Mouse (Mus musculus) MEL (cell line): ENCODE results near the gene Scn3b. TPM values are rescaled to one million over a fixed set of nuclear protein-coding genes. Genes with fewer than 3 reads are reported as not detected.

ENCODE experiments used
- DNase-seq: peaks from one replicate; pipeline ENCODE4 v3.0.0; 2011; ENCODE audit warnings: low read depth, low spot score
- H3K27ac ChIP-seq: 2 replicates; pipeline ENCODE4 v1.5.1; 2012; ENCODE audit warnings: low read depth, mild to moderate bottlenecking, control low read depth, low read length, moderate library complexity; ENCODE audit not compliant: control insufficient read depth
- H3K27me3 ChIP-seq, 2 experiments: fragments of 150-350 bp in 1 of 2; sonication (generic) in 1 of 2; 2 replicates each; pipeline ENCODE4 v1.6.1; 2012; ENCODE audit warnings: low read length in 2 of 2, mild to moderate bottlenecking in 2 of 2, improper control_type of control experiment in 1 of 2, moderate library complexity in 1 of 2; ENCODE audit not compliant: insufficient read depth in 2 of 2, control insufficient read depth in 1 of 2
- H3K36me3 ChIP-seq, 2 experiments: 2 replicates each; pipeline ENCODE4 v1.6.1; 2012 to 2014; ENCODE audit warnings: low read length in 2 of 2, improper control_type of control experiment in 1 of 2, inconsistent platforms in 1 of 2, mild to moderate bottlenecking in 1 of 2; ENCODE audit not compliant: insufficient read depth in 2 of 2, control insufficient read depth in 1 of 2
- H3K4me1 ChIP-seq, 2 experiments: fragments of 150-350 bp in 1 of 2; sonication (generic) in 1 of 2; 2 replicates each; pipeline ENCODE4 v1.6.1; 2012; ENCODE audit warnings: low read length in 2 of 2, improper control_type of control experiment in 1 of 2, mild to moderate bottlenecking in 1 of 2; ENCODE audit not compliant: insufficient read depth in 2 of 2, control insufficient read depth in 1 of 2
- H3K4me3 ChIP-seq, 2 experiments: fragments of 150-350 bp in 1 of 2; sonication (generic) in 1 of 2; 2 replicates each; pipeline ENCODE4 v1.5.1; 2012; ENCODE audit warnings: low read depth in 2 of 2, low read length in 2 of 2, mild to moderate bottlenecking in 2 of 2, moderate library complexity in 2 of 2, control low read depth in 1 of 2, improper control_type of control experiment in 1 of 2; ENCODE audit not compliant: control insufficient read depth in 1 of 2, insufficient read depth in 1 of 2
- H3K79me2 ChIP-seq: 2 replicates; pipeline ENCODE4 v1.6.1; 2012; ENCODE audit warnings: mild to moderate bottlenecking, low read length, moderate library complexity; ENCODE audit not compliant: control insufficient read depth, poor library complexity, insufficient read depth
- H3K9ac ChIP-seq: 2 replicates; pipeline ENCODE4 v1.6.1; 2012; ENCODE audit warnings: low read depth, mild to moderate bottlenecking, control low read depth, low read length, moderate library complexity; ENCODE audit not compliant: control insufficient read depth, poor library complexity, severe bottlenecking
- H3K9me3 ChIP-seq: fragments of 150-350 bp; sonication (generic); replicated peaks from 2 replicates; pipeline ENCODE4 v1.6.1; 2012; ENCODE audit warnings: mild to moderate bottlenecking, low read length, improper control_type of control experiment, moderate library complexity; ENCODE audit not compliant: insufficient read depth
- CHD1 ChIP-seq: IDR thresholded peaks from 2 replicates; pipeline ENCODE4 v1.6.1; 2012; ENCODE audit warnings: low read depth, mild to moderate bottlenecking, inconsistent platforms, low read length, improper control_type of control experiment
- CHD2 ChIP-seq: IDR thresholded peaks from 2 replicates; pipeline ENCODE4 v1.6.1; 2011; ENCODE audit warnings: low read length, improper control_type of control experiment
- CTCF ChIP-seq, 3 experiments: IDR thresholded peaks in 2 of 3; conservative IDR thresholded peaks in 1 of 3; 2 replicates each; pipeline ENCODE4 v1.5.1; 2011 to 2012; ENCODE audit warnings: low read length in 3 of 3, low read depth in 2 of 3, mild to moderate bottlenecking in 2 of 3, improper control_type of control experiment in 1 of 3, inconsistent platforms in 1 of 3, mixed read lengths in 1 of 3, moderate library complexity in 1 of 3; ENCODE audit not compliant: control insufficient read depth in 1 of 3, insufficient read depth in 1 of 3, poor library complexity in 1 of 3, severe bottlenecking in 1 of 3
- ELF1 ChIP-seq: IDR thresholded peaks from 2 replicates; pipeline ENCODE4 v1.6.1; 2014; ENCODE audit warnings: low read depth, mild to moderate bottlenecking, inconsistent platforms, low read length, improper control_type of control experiment, moderate library complexity
- EP300 ChIP-seq, 2 experiments: IDR thresholded peaks; 2 replicates each; pipeline ENCODE4 v1.6.1; 2011; ENCODE audit warnings: improper control_type of control experiment in 2 of 2, low read length in 2 of 2, low read depth in 1 of 2, mild to moderate bottlenecking in 1 of 2
- ETS1 ChIP-seq: IDR thresholded peaks from 2 replicates; pipeline ENCODE4 v1.6.1; 2012; ENCODE audit warnings: low read depth, mild to moderate bottlenecking, inconsistent platforms, low read length, improper control_type of control experiment, moderate library complexity
- GABPA ChIP-seq: IDR thresholded peaks from 2 replicates; pipeline ENCODE4 v1.6.1; 2012; ENCODE audit warnings: low read depth, mild to moderate bottlenecking, inconsistent platforms, low read length, improper control_type of control experiment, moderate library complexity
- GATA1 ChIP-seq: IDR thresholded peaks from 2 replicates; pipeline ENCODE4 v1.6.1; 2011; ENCODE audit warnings: low read depth, low read length, improper control_type of control experiment
- MEF2A ChIP-seq: IDR thresholded peaks from 2 replicates; pipeline ENCODE4 v1.6.1; 2014; ENCODE audit warnings: low read depth, mild to moderate bottlenecking, inconsistent platforms, low read length, improper control_type of control experiment; ENCODE audit not compliant: poor library complexity, insufficient replicate concordance, severe bottlenecking; ENCODE audit errors: extremely low read depth
- MXI1 ChIP-seq: IDR thresholded peaks from 2 replicates; pipeline ENCODE4 v1.6.1; 2011; ENCODE audit warnings: mild to moderate bottlenecking, low read depth, low read length, improper control_type of control experiment
- MYB ChIP-seq: IDR thresholded peaks from 2 replicates; pipeline ENCODE4 v1.6.1; 2011; ENCODE audit warnings: mild to moderate bottlenecking, low read depth, low read length, improper control_type of control experiment
- NELFE ChIP-seq: IDR thresholded peaks from 2 replicates; pipeline ENCODE4 v1.6.1; 2011; ENCODE audit warnings: low read depth, low read length, improper control_type of control experiment
- NRF1 ChIP-seq: IDR thresholded peaks from 2 replicates; pipeline ENCODE4 v1.6.1; 2014; ENCODE audit warnings: low read depth, mild to moderate bottlenecking, inconsistent platforms, low read length, improper control_type of control experiment, moderate library complexity; ENCODE audit not compliant: poor library complexity, insufficient read depth, severe bottlenecking
- POLR2AphosphoS2 ChIP-seq: IDR thresholded peaks from 2 replicates; pipeline ENCODE4 v1.6.1; 2011; ENCODE audit warnings: low read length, improper control_type of control experiment
- RCOR1 ChIP-seq: IDR thresholded peaks from 2 replicates; pipeline ENCODE4 v1.6.1; 2012; ENCODE audit warnings: low read depth, mild to moderate bottlenecking, inconsistent platforms, low read length, improper control_type of control experiment
- TAL1 ChIP-seq: IDR thresholded peaks from 2 replicates; pipeline ENCODE4 v1.6.1; 2012; ENCODE audit warnings: mild to moderate bottlenecking, inconsistent platforms, low read length, moderate library complexity, mixed read lengths
- TCF12 ChIP-seq: IDR thresholded peaks from 2 replicates; pipeline ENCODE4 v1.6.1; 2014; ENCODE audit warnings: low read depth, mild to moderate bottlenecking, inconsistent platforms, low read length, improper control_type of control experiment, moderate library complexity
- USF1 ChIP-seq: IDR thresholded peaks from 2 replicates; pipeline ENCODE4 v1.6.1; 2014; ENCODE audit warnings: low read depth, mild to moderate bottlenecking, inconsistent platforms, low read length, improper control_type of control experiment, moderate library complexity
- ZMIZ1 ChIP-seq: IDR thresholded peaks from 2 replicates; pipeline ENCODE4 v1.6.1; 2012; ENCODE audit warnings: low read depth, mild to moderate bottlenecking, inconsistent platforms, low read length, improper control_type of control experiment, moderate library complexity
- ZNF384 ChIP-seq: IDR thresholded peaks from 2 replicates; pipeline ENCODE4 v1.6.1; 2012; ENCODE audit warnings: low read depth, mild to moderate bottlenecking, inconsistent platforms, low read length, improper control_type of control experiment
- polyA plus RNA-seq, 2 experiments: library from polyadenylated mRNA; stranded (reverse) in 1 of 2; unstranded in 1 of 2; fragments of >175 nt in 1 of 2; fragments of >200 nt in 1 of 2; gene quantifications; 2 replicates each; pipeline versions ENCODE4 v1.2.1 to v1.2.4; 2012; ENCODE audit warnings: low replicate concordance in 2 of 2, low read depth in 1 of 2; ENCODE audit not compliant: insufficient read length in 2 of 2, insufficient read depth in 1 of 2, missing spikeins in 1 of 2
- total RNA-seq: library from RNA; depleted of rRNA; stranded (reverse); fragments of 300-350 nt; gene quantifications from 2 replicates; pipeline ENCODE4 v1.2.3, GENCODE M21; 2012

Scn3b gene
- total and polyA plus RNA-seq, 3 experiments, result not detected

- H3K36me3 ChIP-seq, result no peaks in the 10 kb centered on the region
- no peak overlapping the region for H3K4me3 ChIP-seq
These were observed 54.8 kb downstream of the Scn3b start for GRCm38 (mm10) chr9:40323773-40324172.

GRCm38 (mm10) chr9:40324232-40324792, 55.3 kb downstream of the Scn3b start:
- Histone ChIP-seq H3K9ac (no peak overlapping the region), H3K4me3 (no peak overlapping the region)
- no peak for DNase-seq

More at GRCm38 (mm10) chr9:40323773-40324172, 54.8 kb downstream of the Scn3b start:
- H3K27me3 ChIP-seq, result no peaks in the 10 kb centered on the region
- TF ChIP-seq ETS1, result no peak
- no peak for TF ChIP-seq TCF12
- TF ChIP-seq RCOR1, result no peak
- TF ChIP-seq USF1, result no peak
- TF ChIP-seq CTCF (IDR thresholded peaks at IDR 0.05 in 2 of 3, conservative IDR thresholded peaks at IDR 0.05 in 1 of 3; ENCODE audit: control insufficient read depth in 1 of 3, insufficient read depth in 1 of 3, low read depth in 2 of 3, low read length in 3 of 3, poor library complexity in 1 of 3, severe bottlenecking in 1 of 3), result no peak
- TF ChIP-seq MEF2A, result no peak
- no peak for TF ChIP-seq POLR2AphosphoS2
- TF ChIP-seq ZMIZ1, result no peak
- TF ChIP-seq CHD2, result no peak
- no peak for TF ChIP-seq EP300 (IDR thresholded peaks at IDR 0.05; ENCODE audit: low read depth in 1 of 2, low read length in 2 of 2)
- no peak for TF ChIP-seq ZNF384
- no peak for TF ChIP-seq MYB
- TF ChIP-seq CHD1, result no peak
- TF ChIP-seq GABPA, result no peak
- no peak for TF ChIP-seq NELFE
- no peak for TF ChIP-seq MXI1
- no peak for TF ChIP-seq NRF1
- H3K79me2 ChIP-seq, result no peaks in the 10 kb centered on the region
- no peak overlapping the region for H3K9ac ChIP-seq
- DNase-seq, result no peak
- no peaks in the 10 kb centered on the region for H3K9me3 ChIP-seq
- no peak overlapping the region for H3K27ac ChIP-seq
- H3K4me1 ChIP-seq, result no peaks in the 10 kb centered on the region

More at GRCm38 (mm10) chr9:40324232-40324792, 55.3 kb downstream of the Scn3b start:
- H3K36me3 ChIP-seq, result no peaks in the 10 kb centered on the region
- no peaks in the 10 kb centered on the region for H3K9me3 ChIP-seq
- no peaks in the 10 kb centered on the region for H3K27me3 ChIP-seq
- no peaks in the 10 kb centered on the region for H3K79me2 ChIP-seq
- TF ChIP-seq POLR2AphosphoS2 (no peak), TAL1 (no peak), MEF2A (no peak), ELF1 (no peak), USF1 (no peak), GATA1 (no peak)
- no peaks in the 10 kb centered on the region for H3K4me1 ChIP-seq
- H3K27ac ChIP-seq, result no peak overlapping the region
